Mouse (Mus musculus): ENCODE results near the gene Arhgap20.

The Arhgap20 gene

GRCm38 (mm10) chr9:51764921-51765416 is at the start of gene Arhgap20:
Gene Arhgap20, plus strand, starts transcription at chr9:51765337.
- peak; percentile 8 to 12 for DNase-seq (ENCODE audit: low spot score in 2 of 2)

DNA sequence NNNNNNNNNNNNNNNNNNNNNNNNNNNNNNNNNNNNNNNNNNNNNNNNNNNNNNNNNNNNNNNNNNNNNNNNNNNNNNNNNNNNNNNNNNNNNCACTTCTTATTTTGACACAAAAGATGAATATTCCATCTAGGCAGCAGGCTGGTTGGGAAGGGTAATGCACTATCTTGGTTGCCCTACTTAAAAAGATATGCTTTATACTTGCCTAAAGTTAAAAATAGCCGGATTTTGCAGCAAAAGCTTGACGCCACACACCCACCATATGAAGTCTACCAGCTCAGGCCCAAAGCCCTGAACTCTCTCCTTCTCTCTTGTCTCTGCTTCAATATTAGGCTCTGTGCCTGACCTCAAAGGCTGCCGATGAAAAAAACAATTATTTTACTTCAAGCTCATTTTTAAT is 46.3 kb upstream of the Arhgap20 start:
- DNase-seq (ENCODE audit: low spot score in 2 of 2) = no peak

- no peak for DNase-seq (ENCODE audit: low spot score in 2 of 2)
These were observed 37.2 kb upstream of the Arhgap20 start for GRCm38 (mm10) chr9:51727960-51728359.

GRCm38 (mm10) chr9:51735180-51736034 is 29.7 kb upstream of the Arhgap20 start:
- DNase-seq (ENCODE audit: low spot score in 2 of 2) = no peak

GRCm38 (mm10) chr9:51736750-51737368 is 28.3 kb upstream of the Arhgap20 start:
- no peak for DNase-seq (ENCODE audit: low spot score in 2 of 2)

GRCm38 (mm10) chr9:51738349-51738748 is 26.8 kb upstream of the Arhgap20 start:
- no peak for DNase-seq (ENCODE audit: low spot score in 2 of 2)

GRCm38 (mm10) chr9:51739826-51740225 is 25.3 kb upstream of the Arhgap20 start:
- DNase-seq (ENCODE audit: low spot score in 2 of 2) = no peak

DNA sequence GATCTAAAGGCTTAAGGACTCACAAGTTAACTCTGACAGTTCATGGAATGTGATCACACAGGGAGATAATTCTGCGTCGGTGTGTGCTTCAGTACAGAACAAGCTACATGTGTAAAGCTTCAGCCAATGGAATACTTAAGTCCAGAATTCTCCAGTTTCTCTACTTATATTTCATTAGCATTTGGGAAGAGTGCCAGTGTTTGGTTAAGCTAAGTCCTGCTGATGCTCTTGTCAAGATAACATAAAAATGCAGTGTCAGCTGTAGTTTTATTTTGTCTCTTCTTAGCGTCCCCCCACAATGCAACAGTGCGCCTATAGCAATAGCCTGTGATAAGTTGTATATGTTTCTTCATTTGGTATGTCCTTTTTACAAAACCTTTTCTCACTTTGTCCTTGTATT is 15.0 kb upstream of the Arhgap20 start:
- no peak for DNase-seq (ENCODE audit: low spot score in 2 of 2)

DNA sequence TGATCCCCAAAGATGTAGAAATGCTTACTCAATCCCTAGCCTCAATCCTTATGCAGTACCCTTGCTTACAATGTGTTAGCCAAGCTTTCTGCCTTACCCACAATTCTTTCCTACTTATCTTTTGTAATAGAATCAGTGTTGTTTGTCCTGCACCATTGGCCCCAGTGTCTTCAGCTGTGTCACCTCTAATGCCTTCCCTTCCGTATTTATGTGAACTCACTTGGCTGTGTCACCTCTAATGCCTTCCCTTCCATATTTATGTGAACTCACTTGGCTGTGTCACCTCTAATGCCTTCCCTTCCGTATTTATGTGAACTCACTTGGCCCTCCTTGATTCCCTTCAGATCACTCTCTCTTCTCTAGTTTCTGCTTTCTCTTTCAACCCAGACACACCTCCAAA is 4.1 kb upstream of the Arhgap20 start:
- DNase-seq (ENCODE audit: low spot score in 2 of 2) = no peak

DNA sequence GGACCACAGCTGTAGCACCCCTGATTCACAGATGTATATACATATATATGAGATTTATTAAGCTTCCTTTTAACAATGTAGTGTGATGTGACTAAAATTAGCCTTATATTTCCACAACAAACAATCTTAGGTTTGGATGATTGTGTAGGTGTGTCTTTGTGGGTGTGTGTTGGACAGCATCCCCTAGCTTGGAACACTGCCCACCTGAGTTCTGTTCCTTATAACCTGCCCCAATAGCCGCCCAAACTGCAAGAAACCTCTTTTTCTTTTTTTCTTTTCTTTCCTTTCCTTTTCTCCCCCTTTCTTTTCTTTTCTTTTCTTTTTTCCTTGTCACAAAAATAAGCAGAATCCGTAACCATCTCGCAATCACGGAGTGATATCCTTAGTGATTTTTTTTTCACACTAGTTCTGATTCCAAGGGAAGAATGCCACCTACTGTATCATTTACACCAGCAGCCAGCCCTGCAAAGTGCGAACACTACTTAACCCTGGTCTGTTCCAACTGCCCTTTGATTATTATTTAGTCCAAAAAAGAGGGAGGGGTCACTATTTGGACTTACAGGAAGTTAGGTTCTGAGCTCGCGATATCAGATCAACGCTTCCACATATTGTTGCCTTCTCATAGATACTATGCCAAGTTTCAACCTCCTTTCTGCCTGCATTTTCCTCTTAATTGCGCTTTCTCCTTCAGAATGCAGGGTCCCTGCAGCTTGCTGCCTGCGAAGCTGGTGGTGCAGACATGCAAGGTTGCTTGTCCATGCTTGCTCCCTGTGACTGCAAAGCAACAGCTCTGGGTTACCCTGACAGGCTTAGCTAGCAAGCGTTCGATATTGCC is 879 bp upstream of the Arhgap20 start:
- DNase-seq (ENCODE audit: low spot score in 2 of 2) = no peak

- no peak for DNase-seq (ENCODE audit: low spot score in 2 of 2)
These were observed 459 bp downstream of the Arhgap20 start for GRCm38 (mm10) chr9:51765417-51766174.

DNA sequence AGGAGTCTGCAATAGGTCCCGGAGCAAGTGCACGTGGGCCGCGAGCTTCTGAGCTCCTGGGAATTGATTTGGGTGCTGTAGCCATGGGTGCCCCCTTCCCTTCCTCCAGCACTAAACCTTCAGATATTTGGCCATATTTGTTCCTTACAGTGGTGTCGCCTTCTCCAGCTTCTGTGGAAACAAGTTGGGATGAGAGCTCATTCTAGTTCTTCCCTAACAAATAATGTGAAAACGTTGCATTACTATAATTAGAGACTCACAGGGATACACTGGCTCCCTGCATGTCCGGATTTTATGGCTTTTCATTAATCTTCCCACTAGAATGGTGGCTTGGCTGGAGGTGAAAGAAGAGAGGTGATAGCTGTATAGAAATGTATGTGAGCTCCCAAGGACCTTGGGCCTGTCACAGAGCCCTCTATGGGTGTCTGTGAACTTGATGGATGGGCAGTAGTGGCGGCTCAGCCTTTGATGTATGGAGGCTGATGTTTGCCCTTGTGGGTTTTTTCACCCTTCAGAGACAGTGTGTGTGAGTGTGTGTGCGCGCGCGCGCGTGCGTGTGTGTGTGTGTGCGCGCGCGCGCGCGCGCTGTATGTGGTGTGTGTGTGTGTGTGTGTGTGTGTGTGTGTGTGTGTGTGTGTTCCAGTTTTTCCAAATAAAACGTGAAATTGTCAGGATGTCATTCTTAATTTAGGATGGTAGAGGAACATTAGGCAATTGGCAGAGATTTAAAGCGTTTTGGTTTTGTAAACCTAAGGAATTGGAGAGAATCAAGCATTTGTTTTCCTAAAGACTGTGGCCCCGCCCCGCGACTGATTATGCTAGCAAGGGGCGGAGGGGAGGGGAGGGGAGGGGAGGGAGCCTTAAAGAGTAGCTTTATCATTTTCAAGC is 1.3 kb downstream of the Arhgap20 start:
- no peak for DNase-seq (ENCODE audit: low spot score in 2 of 2)

DNA sequence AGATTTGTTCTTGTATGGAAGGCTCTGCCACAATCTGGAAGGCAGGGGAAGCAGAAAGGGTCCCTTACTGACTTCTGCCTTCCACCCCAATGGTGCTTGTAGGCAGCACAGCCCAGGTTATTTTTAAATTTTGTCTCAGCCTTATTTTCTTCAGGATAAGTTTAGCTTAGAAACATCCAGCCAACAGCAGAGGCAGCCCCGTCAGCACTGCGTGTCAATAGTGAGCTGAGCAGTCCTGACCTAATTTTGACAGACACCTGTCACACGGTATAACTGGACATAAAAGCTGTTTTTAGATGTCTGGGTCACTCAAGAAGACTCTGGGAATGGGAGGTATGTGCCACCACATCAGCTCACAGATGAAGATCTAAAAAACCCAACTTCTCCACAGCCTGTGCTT is 9.1 kb downstream of the Arhgap20 start:
- DNase-seq (ENCODE audit: low spot score in 2 of 2) = no peak

DNA sequence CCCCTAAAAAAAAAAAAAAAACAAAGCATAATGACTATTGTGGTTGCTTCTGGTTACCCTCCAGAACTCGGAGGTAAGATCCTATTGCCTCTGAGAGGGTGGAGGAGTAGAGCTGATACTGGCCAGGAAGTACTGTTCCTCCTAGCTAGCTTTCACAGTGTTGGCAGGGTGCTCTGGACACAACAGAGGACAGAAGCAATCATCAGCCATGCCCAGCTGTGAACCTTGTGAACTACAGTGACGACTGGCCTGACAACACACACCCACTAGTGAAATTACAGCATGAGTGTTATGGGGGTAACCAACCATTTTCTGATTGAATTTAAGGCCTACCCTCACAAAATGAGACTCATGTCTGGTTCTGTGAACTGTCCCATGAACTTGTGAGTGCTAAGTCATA is 11.3 kb downstream of the Arhgap20 start:
- DNase-seq (ENCODE audit: low spot score in 2 of 2) = no peak

- DNase-seq (ENCODE audit: low spot score in 2 of 2) = no peak
These were observed 12.0 kb downstream of the Arhgap20 start for GRCm38 (mm10) chr9:51777180-51777579.

DNA sequence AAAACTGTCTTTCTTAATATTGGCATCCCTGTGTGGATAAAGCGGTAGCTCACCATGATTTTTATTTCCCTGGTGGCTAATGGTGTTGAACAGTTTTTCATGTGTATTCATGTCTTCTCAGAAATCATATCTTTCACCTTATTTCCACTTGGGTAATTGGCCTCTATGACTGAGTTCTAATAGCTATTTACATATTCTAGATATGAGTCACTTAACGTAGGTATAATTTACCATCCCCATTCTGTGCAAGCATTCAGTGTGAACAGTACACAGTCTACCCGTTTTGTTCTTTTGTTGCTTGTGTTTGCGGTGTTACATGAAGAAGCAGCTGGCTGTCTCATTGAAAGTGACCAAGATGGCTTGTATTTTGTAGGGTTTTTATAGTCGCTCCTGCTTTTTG is 14.1 kb downstream of the Arhgap20 start:
- DNase-seq (ENCODE audit: low spot score in 2 of 2) = no peak

DNA sequence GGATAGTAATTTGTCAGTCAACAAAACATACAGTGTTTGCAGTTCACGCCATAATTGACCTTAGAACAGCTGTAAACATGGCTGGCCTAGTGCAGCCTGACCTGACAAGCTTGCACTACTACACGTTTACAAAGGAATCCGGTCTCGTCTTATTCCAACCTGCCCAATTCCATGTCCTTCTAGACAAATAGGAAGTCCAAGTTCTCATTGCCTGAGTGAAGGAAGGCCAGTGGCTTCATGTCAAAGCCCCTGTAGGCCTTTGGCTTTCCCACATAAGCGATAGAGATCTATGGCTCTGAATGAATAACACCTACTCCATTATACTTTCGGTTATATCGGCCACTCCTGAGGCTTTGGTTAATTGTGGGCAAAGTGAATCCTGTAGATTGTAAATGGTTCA is 16.0 kb downstream of the Arhgap20 start:
- no peak for DNase-seq (ENCODE audit: low spot score in 2 of 2)

- no peak for DNase-seq (ENCODE audit: low spot score in 2 of 2)
These were observed 22.2 kb downstream of the Arhgap20 start for GRCm38 (mm10) chr9:51787380-51787779.

- no peak for DNase-seq (ENCODE audit: low spot score in 2 of 2)
These were observed 23.3 kb downstream of the Arhgap20 start for GRCm38 (mm10) chr9:51788466-51788865.

DNA sequence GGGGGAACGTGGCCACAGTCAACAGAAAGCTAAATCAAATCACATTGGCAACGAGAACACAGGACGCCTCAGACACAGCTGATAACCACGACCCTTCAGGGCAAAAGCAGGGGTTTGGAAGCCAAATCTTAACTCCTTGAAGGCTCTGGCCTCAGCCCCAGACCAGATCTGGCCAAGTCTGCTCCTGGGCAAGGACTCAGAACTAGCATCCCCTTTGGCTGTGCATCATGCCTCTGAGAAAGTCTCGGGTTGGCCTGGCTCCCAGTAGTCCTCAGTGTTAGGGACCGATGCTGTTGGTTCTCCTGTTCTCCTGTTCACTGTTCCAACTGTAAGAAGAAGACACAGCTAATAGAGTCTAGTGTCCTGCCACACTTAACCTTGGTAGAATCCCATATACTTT is 30.1 kb downstream of the Arhgap20 start:
- DNase-seq (ENCODE audit: low spot score in 2 of 2) = no peak
